Mouse (Mus musculus): ENCODE data around the gene 4930442H23Rik. TPM values are rescaled to one million over a fixed set of nuclear protein-coding genes. Genes with fewer than 3 reads are reported as not detected.
A peak's percentile ranks its signal among the peaks of the same experiment; 100 is the strongest.

Gene 4930442H23Rik
- polyA plus RNA-seq, 1 experiment = not detected

DNA sequence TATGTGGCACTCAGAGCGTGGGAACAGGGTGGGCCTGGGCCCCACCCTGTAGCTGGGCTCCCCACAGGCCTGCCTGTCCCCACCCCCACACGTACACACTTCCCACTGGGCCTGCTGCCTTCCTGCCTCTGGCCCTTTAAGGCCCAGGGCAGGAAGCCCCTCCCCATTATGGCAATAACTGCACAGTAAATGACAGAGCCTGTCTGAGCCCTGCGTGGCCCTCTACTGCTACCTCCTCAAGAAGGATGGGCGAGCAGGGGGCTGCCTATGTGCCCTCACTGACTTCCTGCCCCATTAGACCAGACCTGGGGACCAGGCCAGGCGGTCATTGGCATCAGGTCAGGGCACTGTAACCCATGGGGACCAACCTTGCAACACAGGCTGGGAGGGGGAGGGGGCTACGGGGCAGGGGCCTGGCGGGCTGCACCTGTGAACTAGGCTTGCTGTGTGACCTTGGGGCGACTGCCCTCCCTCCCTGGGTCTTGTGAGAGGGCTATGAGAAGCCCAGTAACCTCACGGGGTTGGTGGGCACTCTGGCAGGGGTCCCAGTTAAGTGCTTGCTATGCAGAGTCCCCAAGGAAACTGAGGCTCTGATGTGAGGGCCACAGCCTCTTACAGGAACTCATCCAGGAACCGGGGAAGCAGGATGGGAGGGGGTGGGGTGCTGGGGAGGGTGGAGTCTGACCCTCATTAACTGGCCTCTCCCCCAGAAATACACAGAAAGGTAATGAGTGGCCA lies 42.8 kb downstream of the 4930442H23Rik start:
- Histone ChIP-seq H3K27ac (ENCODE audit: insufficient read depth, low read depth, low read length) (no peak overlapping the region), H3K4me1 (ENCODE audit: control insufficient read depth, insufficient read depth, low read length) (peaks cover 70% of the 10 kb centered on the region), H3K4me3 (ENCODE audit: insufficient read depth, low read depth, low read length) (peak overlapping the region; percentile 16)
- WGBS = 36% methylated on average over 10 of the region's 10 CpGs
- TF ChIP-seq CTCF (IDR thresholded peaks at IDR 0.05; ENCODE audit: insufficient read depth, low read depth, low read length) (no peak), POLR2A (IDR thresholded peaks at IDR 0.05; ENCODE audit: insufficient read depth, low read depth, low read length) (no peak)

DNA sequence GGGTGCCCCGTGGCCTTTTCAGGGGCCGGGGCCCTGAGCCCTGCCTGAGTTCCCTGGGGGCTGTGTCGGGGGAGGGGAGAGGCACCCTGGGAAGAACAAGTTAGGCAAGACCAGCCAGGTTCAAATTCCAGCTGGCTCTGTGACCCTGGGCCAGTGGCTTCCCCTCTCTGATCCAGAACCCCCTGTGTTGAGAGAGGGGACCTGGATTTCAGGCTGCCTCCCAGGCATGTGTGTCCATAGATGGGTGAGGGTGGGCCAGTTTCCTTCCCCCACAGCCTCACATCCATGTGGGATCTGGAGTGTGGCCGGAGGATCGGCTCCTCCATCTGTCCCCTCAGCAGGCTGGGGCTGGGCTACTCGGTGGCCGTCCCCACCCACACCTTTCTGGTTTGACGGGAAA lies 43.6 kb downstream of the 4930442H23Rik start:
- peaks cover 69% of the 10 kb centered on the region for H3K4me1 ChIP-seq (ENCODE audit: control insufficient read depth, insufficient read depth, low read length)
- H3K4me3 ChIP-seq (ENCODE audit: insufficient read depth, low read depth, low read length) = 0 out of 2 replicates have a peak overlapping the region, but pooled peaks have one; percentile 80

DNA sequence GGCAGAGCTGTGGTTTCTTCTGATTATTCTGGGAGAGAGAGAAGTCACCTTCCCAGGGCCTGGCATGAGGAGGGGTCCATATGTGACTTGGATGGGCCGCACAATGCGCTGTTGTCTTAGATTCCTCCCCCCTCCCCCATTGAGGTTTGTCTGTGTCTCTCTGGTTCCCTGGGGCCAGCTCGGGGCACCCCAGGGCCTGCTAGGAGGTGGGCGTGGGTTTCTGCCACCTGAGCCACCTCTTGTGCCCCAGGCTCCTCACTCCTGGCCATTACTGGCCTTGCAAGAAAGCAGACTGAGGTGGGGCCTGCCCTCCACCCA lies 44.2 kb downstream of the 4930442H23Rik start:
- TF ChIP-seq CTCF (IDR thresholded peaks at IDR 0.05; ENCODE audit: insufficient read depth, low read depth, low read length) (no peak), POLR2A (IDR thresholded peaks at IDR 0.05; ENCODE audit: insufficient read depth, low read depth, low read length) (no peak)
- Histone ChIP-seq H3K27ac (ENCODE audit: insufficient read depth, low read depth, low read length) (peak overlapping the region; percentile 54), H3K4me3 (ENCODE audit: insufficient read depth, low read depth, low read length) (peak overlapping the region; percentile 80; the same call in 1 of the 2 replicates), H3K4me1 (ENCODE audit: control insufficient read depth, insufficient read depth, low read length) (peaks cover 67% of the 10 kb centered on the region)
- WGBS = 78% methylated on average over 4 of the region's 4 CpGs

More for the DNA sequence above, 43.6 kb downstream of the 4930442H23Rik start:
- TF ChIP-seq CTCF (IDR thresholded peaks at IDR 0.05; ENCODE audit: insufficient read depth, low read depth, low read length) (no peak), POLR2A (IDR thresholded peaks at IDR 0.05; ENCODE audit: insufficient read depth, low read depth, low read length) (no peak)
- 44% methylated on average over 8 of the region's 8 CpGs for WGBS
- no peak overlapping the region for H3K27ac ChIP-seq (ENCODE audit: insufficient read depth, low read depth, low read length)

DNA sequence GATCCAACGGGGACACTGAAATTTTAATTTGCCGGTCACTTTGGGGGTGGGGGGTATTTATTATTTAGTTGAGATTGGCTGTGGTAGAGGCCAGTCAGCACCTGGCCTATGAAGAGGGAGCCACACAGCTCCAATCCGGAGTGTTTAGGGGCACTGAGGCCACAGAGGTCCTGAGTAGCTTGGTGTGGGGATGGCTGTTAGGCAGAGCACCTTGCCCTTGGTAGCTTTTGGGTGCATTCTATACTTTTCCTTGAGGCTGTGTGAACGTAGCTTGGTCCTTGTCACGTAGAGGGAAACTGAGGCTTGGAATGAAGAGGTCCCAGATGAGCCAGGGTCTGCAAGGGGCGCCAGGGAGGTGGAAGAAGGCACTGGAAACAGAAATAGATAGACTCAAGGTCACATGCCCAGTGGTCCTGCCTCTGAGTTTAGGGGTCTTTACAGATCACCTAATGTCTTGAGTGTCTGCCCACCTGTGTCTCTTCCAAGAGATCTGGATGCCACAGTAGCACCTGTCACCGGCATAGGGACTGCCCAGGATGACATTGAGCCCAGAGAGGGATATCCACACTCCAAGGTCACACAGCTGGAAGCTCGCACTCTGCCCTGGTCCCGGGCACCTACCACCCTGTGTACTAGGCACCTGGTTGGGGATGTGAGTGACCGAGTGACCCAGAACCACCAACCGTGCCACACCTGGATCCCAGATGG lies 44.7 kb downstream of the 4930442H23Rik start:
- peaks cover 64% of the 10 kb centered on the region for H3K4me1 ChIP-seq (ENCODE audit: control insufficient read depth, insufficient read depth, low read length)
- WGBS = 45% methylated on average over 11 of the region's 11 CpGs
- peak overlapping the region; percentile 54 for H3K27ac ChIP-seq (ENCODE audit: insufficient read depth, low read depth, low read length)
- no peak for TF ChIP-seq CTCF (IDR thresholded peaks at IDR 0.05; ENCODE audit: insufficient read depth, low read depth, low read length)
- no peak for TF ChIP-seq POLR2A (IDR thresholded peaks at IDR 0.05; ENCODE audit: insufficient read depth, low read depth, low read length)
- peak overlapping the region; percentile 80 for H3K4me3 ChIP-seq (ENCODE audit: insufficient read depth, low read depth, low read length)

DNA sequence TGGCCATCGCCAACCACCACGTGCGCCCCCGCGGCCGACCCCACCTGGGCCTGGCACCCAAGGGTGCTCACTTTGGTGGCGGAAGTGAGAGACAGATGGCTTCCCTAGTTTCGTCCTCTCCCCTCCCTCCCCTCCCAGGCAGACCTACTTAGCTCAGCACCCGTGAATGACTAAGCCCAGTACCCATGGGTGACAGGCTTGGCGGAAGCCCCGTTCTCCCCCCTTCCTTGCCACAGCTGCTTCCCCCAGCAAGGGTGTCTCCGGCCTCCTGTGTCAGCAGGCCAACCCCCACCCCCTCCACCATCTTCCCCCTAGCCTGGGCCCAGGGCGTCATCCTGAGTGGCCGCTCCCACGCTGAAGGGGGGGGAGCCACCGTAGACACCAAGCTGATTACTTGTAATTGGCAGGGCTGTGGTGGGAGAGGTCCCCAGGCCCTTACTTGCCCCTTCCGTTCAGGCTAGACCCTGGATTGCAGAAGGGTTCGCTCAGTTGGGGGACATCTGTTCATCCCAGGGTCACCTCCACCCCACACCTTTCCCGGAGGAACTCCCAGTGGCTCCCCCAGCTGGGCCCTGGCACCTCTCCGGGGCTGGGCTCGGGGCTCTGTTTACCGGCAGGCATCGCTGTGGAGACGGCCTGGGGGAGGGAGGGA lies 45.4 kb downstream of the 4930442H23Rik start:
- TF ChIP-seq CTCF (IDR thresholded peaks at IDR 0.05; ENCODE audit: insufficient read depth, low read depth, low read length) (no peak), POLR2A (IDR thresholded peaks at IDR 0.05; ENCODE audit: insufficient read depth, low read depth, low read length) (no peak; the same call in none of the 2 replicates)
- peaks cover 60% of the 10 kb centered on the region for H3K4me1 ChIP-seq (ENCODE audit: control insufficient read depth, insufficient read depth, low read length)
- 3% methylated on average over 24 of the region's 24 CpGs for WGBS
- peak overlapping the region; percentile 80 for H3K4me3 ChIP-seq (ENCODE audit: insufficient read depth, low read depth, low read length)
- peak overlapping the region; percentile 47; the same call in 1 of the 2 replicates for H3K27ac ChIP-seq (ENCODE audit: insufficient read depth, low read depth, low read length)

DNA sequence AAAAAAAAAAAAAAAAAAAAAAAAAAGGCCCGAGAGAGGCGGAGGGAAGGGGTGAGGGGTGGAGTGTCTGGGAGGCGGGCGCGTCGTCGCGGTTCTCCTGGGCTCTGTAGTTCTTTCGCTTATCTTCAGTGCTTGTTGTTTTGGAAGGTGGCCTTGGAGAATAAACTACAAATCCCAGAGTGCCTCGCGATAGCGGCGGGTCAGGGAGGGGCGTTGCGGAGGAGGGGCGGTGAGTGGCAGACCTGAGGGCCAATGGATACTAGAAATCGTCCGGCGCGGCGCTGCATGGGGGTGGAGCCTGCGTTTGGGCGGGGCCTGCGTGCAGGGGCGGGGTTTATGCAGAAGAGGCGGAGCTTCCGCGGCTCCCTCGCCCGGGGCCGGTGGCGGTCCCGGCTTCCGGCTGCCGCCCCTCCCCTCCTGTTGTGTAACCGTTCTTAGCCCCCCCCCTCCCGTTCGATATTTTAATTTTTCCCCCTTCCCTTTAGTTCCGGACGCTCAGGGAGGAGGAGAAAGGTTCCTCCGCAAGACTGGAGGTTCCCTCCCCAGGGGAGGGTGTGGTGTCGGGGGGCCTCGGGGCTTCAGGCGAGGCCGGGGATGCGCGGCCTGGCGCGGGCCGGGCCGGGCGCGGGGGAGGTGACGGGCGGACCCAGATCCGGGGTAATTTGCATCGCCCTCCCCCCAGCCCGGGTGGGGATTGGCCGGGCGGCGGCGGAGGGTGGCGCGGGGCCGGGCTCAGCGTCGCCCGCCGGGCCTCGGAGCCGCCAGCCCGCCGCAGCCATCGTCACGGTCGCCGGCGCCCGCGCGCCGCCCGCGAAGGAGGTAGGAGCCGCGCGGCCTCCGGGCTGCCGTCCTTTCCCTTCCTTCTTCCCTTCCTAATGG lies 46.2 kb downstream of the 4930442H23Rik start:
- peak overlapping the region; percentile 89 for H3K27ac ChIP-seq (ENCODE audit: insufficient read depth, low read depth, low read length)
- peak; percentile 7; the same call in 1 of the 2 replicates for TF ChIP-seq POLR2A (IDR thresholded peaks at IDR 0.05; ENCODE audit: insufficient read depth, low read depth, low read length)
- TF ChIP-seq CTCF (IDR thresholded peaks at IDR 0.05; ENCODE audit: insufficient read depth, low read depth, low read length) = no peak
- H3K4me1 ChIP-seq (ENCODE audit: control insufficient read depth, insufficient read depth, low read length) = peaks cover 52% of the 10 kb centered on the region
- H3K4me3 ChIP-seq (ENCODE audit: insufficient read depth, low read depth, low read length) = peak overlapping the region; percentile 80
- under 1% methylated on average over 84 of the region's 89 CpGs for WGBS

DNA sequence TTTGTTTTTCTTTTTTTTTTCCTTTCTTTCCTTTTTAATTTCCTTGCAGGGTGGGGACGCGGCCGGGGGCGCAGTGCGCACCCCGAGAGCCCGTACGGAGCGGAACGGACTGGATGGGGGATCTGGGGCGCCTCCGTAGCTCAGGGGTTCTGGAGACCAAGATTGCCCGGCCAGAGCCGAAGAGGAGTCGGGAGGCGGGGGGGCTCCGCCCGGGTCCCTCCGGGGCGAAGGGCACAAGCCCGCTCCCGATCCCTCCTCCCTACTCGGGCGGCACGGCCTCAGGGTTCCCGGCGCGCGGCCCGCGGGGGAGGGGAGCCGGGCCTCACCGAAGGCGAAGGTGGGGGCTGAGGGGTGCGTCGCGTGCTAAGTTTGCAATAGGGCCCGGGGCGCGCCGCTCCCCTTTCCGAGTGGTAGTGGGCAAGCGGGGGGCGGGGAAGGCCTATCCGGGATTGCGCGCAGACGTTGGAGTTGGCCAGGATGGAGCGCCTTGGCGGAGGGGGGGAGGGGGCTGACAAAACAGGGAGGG lies 46.9 kb downstream of the 4930442H23Rik start:
- no peak for TF ChIP-seq POLR2A (IDR thresholded peaks at IDR 0.05; ENCODE audit: insufficient read depth, low read depth, low read length)
- no peak for TF ChIP-seq CTCF (IDR thresholded peaks at IDR 0.05; ENCODE audit: insufficient read depth, low read depth, low read length)
- Histone ChIP-seq H3K4me1 (ENCODE audit: control insufficient read depth, insufficient read depth, low read length) (peaks cover 46% of the 10 kb centered on the region), H3K4me3 (ENCODE audit: insufficient read depth, low read depth, low read length) (peak overlapping the region; percentile 55), H3K27ac (ENCODE audit: insufficient read depth, low read depth, low read length) (peak overlapping the region; percentile 68)
- WGBS = 2% methylated on average over 48 of the region's 50 CpGs

Measured in olfactory bulb, adult 2 months (tissue).